Mouse (Mus musculus) central nervous system, embryonic 11.5 days (tissue): ENCODE measurements around the gene Olfr1061. TPM values are rescaled to one million over a fixed set of nuclear protein-coding genes. Genes with fewer than 3 reads are reported as not detected.

Experiments
- polyA plus RNA-seq: library from polyadenylated mRNA; depleted of rRNA; stranded (reverse); fragments of >200 nt; gene quantifications from 2 replicates; pipeline ENCODE4 v1.2.3, GENCODE M21; 2012; rRNA removed

Olfr1061 gene
- polyA plus RNA-seq = not detected in 2 replicates

GRCm38 (mm10) chr2:86413950-86414349 lies at the start of gene Olfr1061:
Gene Olfr1061 (minus strand): TSS chr2:86414050.

GRCm38 (mm10) chr2:86456169-86456568 lies 42.3 kb upstream of the Olfr1061 start, which contains the start of gene Olfr1066:
Gene Olfr1066 (minus strand): TSS chr2:86456269.

GRCm38 (mm10) chr2:86450491-86450890 lies 36.6 kb upstream of the Olfr1061 start, which contains the start of gene Olfr1065:
Gene Olfr1065 (minus strand): TSS chr2:86450591.

GRCm38 (mm10) chr2:86426649-86427048 lies 12.8 kb upstream of the Olfr1061 start, which contains the start of gene Olfr1062:
Gene Olfr1062 (minus strand): TSS chr2:86426749.

GRCm38 (mm10) chr2:86388461-86388860 lies 25.4 kb downstream of the Olfr1061 start, which contains the start of gene Olfr1058:
Gene Olfr1058 (minus strand): TSS chr2:86388561.

GRCm38 (mm10) chr2:86378293-86378692 lies 35.6 kb downstream of the Olfr1061 start, which contains the start of gene Olfr1057:
Gene Olfr1057 (minus strand): TSS chr2:86378393.

Other genes starting within 250 kb of the Olfr1061 start
- gene Olfr1043, start 246.5 kb downstream of the Olfr1061 start, polyA plus RNA-seq = not detected in 2 replicates
- gene Olfr1044, start 236.2 kb downstream of the Olfr1061 start, polyA plus RNA-seq = not detected in 2 replicates
- not detected in 2 replicates for gene Olfr52, start 228.4 kb downstream of the Olfr1061 start, polyA plus RNA-seq
- not detected in 2 replicates for gene Olfr1045, start 211.0 kb downstream of the Olfr1061 start, polyA plus RNA-seq
- gene Olfr1046, start 194.7 kb downstream of the Olfr1061 start, polyA plus RNA-seq = not detected in 2 replicates
- gene Olfr1047, start 182.6 kb downstream of the Olfr1061 start, polyA plus RNA-seq = not detected in 2 replicates
- not detected in 2 replicates for gene Olfr1048, start 173.8 kb downstream of the Olfr1061 start, polyA plus RNA-seq
- gene Olfr1049, start 155.7 kb downstream of the Olfr1061 start, polyA plus RNA-seq = not detected in 2 replicates
- gene Olfr1051, start 135.0 kb downstream of the Olfr1061 start, polyA plus RNA-seq = not detected in 2 replicates
- gene Olfr1052, start 121.6 kb downstream of the Olfr1061 start, polyA plus RNA-seq = not detected in 2 replicates
- not detected in 2 replicates for gene Olfr1053, start 98.8 kb downstream of the Olfr1061 start, polyA plus RNA-seq
- not detected in 2 replicates for gene Olfr1054, start 78.6 kb downstream of the Olfr1061 start, polyA plus RNA-seq
- gene Olfr1055, start 63.8 kb downstream of the Olfr1061 start, polyA plus RNA-seq = not detected in 2 replicates
- gene Olfr1056, start 51.6 kb downstream of the Olfr1061 start, polyA plus RNA-seq = not detected in 2 replicates
- gene Olfr1057, start 35.7 kb downstream of the Olfr1061 start, polyA plus RNA-seq = not detected in 2 replicates
- gene Olfr1058, start 25.5 kb downstream of the Olfr1061 start, polyA plus RNA-seq = not detected in 2 replicates
- gene Olfr1062, start 12.7 kb upstream of the Olfr1061 start, polyA plus RNA-seq = not detected in 2 replicates
- not detected in 2 replicates for gene Olfr1065, start 36.5 kb upstream of the Olfr1061 start, polyA plus RNA-seq
- gene Olfr1066, start 42.2 kb upstream of the Olfr1061 start, polyA plus RNA-seq = not detected in 2 replicates
- not detected in 2 replicates for gene Olfr228, start 73.3 kb upstream of the Olfr1061 start, polyA plus RNA-seq
- not detected in 2 replicates for gene Olfr1076, start 94.4 kb upstream of the Olfr1061 start, polyA plus RNA-seq
- not detected in 2 replicates for gene Olfr1079, start 128.4 kb upstream of the Olfr1061 start, polyA plus RNA-seq
- not detected in 2 replicates for gene Olfr1080, start 144.2 kb upstream of the Olfr1061 start, polyA plus RNA-seq
- gene Olfr1082, start 184.9 kb upstream of the Olfr1061 start, polyA plus RNA-seq = not detected in 2 replicates
- gene Olfr1084, start 225.7 kb upstream of the Olfr1061 start, polyA plus RNA-seq = not detected in 2 replicates
- not detected in 2 replicates for gene Olfr1085, start 248.0 kb upstream of the Olfr1061 start, polyA plus RNA-seq